Mouse (Mus musculus) brain, embryonic 18.5 days (tissue): ENCODE results near the gene Acvrl1.

Source experiments
- DNase-seq: peaks from one replicate; pipeline ENCODE4 v3.0.0-alpha.2; 2012; ENCODE audit warnings: low read depth, low spot score

Acvrl1 gene

DNA sequence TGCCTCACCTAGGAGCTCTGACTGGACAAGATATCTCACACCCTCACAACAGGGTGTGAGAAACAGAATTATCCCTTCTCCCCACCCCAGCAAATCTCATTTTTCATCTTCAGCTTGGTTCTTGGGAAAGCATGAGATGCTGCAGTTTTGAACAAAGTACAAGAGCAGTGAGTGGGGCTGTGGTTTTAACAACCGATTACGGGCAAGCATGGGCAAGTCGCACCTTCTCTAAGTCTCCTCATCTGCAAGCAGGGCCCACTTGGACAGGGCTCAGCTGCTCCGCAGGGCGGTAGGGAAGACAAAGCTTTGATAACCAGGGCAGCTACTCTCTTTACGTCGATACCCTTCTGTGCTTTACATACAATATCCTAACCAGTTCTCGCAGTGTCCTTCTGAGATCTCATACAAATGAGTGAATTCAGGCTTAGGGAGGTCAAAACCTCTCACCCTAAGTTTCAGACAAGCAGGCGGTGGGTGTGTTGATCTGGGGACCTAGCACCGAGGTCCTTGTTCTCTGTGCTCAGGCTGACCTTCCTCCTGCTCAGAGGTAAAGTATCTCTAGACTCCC, 42.2 kb downstream of the Acvrl1 start:
- no peak for DNase-seq

GRCm38 (mm10) chr15:101171272-101171671, 43.0 kb downstream of the Acvrl1 start:
- DNase-seq: no peak

GRCm38 (mm10) chr15:101172016-101172415, 43.7 kb downstream of the Acvrl1 start:
- DNase-seq: no peak

DNA sequence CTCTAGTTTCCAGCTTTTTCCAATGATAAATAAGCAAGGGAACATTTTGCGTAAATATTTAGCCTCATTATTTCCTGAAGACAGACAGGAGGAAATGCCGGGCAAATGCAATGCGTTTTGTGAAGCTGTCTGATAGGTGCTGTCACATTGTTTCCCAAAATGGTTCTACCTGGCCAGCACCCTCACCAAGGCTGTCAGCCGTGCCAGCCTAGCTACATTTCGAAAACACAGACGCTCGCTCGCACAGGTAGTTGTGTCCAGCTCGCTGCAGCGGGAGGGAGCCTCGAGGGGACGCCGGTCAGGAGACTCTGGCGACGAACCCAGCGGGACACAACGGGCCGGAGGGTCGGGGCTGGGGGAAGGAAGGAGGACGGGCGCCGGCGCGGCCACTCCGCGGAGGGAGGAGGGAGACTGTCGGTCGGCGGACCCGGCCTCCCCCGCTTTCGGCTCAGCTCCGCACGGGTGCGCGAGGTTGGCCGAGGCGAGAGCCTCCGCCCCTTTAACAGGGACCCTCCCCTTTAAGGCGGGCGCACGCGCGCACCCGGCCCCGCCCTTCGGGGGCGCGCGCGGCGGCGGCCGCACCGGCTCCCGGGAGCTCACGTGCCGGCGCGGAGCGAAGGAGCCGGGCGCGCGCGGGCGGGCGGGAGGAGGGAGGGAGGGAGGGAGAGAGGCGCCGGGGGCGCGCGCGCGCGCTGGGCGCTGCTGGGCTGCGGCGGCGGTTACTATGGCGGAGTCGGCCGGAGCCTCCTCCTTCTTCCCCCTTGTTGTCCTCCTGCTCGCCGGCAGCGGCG, 45.3 kb downstream of the Acvrl1 start, which contains the start of gene Acvr1b:
Gene Acvr1b, plus strand, starts transcription at position 647 of the 791 bp plus-strand sequence.
- peak; percentile 78 for DNase-seq

DNA sequence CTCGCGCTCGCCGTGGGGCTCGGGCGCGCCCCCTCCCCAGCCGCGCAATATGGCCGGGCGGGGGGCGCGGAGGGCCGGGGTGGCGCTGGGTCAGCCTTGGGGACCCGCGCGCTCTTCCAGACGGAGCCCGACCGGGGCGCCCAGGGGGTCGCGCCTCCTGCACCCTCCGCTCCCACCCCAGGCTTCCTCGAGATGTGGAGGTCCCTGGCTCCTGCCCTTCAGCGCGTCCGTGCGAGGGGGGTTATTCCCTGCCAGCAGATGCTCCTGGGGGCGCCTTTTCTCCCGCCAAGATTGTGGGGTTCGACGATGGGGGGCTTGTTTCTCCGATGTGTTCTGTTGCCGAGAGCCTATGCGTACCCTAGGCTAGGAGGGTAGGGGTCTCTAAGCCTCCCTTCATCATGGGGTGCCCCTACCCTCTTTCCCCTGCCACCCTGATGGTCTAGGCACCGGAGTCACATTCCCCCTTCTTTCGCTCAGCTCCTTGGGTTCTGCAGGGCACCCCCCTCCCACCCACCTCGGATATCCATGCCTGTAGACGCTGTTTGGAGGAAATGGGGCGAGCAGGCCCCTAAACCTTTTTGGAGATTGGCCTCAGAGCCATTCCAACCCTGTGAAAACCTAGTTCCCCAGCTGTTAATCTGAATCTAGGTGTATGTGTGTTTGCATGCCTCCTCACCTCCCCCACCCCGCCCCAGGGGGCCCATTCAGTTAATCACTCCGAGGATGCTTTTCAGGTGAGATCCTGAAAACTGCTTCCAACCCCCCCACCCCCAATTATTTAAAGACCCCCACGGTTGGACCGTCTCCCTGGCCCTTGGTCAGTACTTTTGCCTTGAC, 46.2 kb downstream of the Acvrl1 start:
- no peak for DNase-seq

- DNase-seq: no peak
Measured at GRCm38 (mm10) chr15:101175131-101175460, 46.8 kb downstream of the Acvrl1 start.

GRCm38 (mm10) chr15:101175613-101176283, 47.4 kb downstream of the Acvrl1 start:
- no peak for DNase-seq

- no peak for DNase-seq
Measured at GRCm38 (mm10) chr15:101176284-101176680, 48.0 kb downstream of the Acvrl1 start.

- no peak for DNase-seq
Measured at GRCm38 (mm10) chr15:101176795-101177691, 48.7 kb downstream of the Acvrl1 start.

DNA sequence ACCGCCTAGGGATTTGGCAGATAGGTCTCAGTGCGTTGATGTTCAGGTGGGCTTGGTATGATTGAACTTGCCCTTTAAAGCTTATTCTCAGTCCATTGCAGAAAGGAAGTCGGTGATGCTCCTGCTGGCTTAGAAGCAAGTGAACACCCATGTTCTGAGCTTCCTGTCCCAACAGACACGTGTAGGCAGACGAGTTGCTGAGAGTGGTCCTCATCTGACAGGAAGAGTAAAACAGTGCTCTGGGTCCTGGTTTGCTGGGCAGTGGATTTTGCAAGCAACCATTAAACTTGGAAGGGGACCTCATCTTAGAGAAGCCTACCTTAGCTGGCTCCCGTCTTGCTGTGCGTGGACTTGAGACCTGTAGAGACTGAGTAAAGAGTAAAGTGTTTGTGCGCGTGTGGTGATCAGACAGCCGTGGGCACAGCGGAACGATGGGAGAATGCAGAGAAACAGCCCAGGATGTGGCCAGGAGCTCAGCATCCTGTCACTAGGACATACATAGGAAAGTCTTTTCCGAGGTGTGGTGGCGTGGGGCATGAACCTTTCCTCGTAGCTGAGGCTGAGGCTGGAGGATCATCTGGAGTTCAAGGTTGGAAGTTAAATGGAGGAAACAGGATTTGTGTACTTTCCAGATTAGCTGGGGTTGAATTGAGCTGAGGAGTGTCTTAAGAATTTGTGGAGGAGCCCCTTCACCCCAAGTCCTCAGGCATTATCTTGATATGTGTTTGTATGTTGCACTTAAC, 52.2 kb downstream of the Acvrl1 start:
- DNase-seq: no peak

DNA sequence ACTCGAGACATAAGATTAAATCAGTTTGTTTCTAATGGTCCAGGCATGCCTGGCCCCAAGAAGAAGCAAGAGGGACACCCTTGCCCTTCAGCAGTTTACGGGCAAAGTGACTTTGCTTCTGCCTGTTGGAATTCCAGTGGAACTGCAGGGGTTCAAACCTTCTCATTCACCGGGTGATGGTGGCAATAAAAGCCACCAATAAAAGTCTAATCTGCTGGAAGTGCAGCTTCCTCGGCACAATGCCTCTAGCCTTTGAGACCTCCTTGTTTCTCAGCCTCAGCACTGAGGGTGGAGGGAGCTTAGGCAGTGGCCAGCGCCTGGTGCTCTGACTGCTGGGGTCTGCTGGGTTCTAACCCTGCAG, 52.8 kb downstream of the Acvrl1 start:
- DNase-seq: no peak

- DNase-seq: no peak
Measured at GRCm38 (mm10) chr15:101181500-101181899, 53.2 kb downstream of the Acvrl1 start.

DNA sequence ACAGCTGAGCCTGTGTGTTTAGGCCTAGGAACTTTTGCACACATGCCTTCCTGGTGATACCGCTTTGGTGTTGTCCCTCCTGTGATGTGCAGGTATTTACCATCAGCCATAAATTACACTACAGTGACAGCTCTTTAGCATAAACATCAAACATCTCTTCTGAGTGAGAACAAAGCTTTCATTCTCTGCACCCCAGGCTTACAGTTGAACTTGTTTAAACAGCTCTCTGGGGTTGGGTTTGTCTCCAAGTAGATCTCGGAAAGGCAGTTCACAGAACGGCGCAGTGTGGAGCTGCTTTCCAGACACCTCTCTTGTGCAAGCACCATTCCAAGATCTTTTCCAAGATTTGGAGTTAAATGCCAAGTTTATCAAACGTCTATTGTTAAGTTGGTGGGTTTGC, 54.4 kb downstream of the Acvrl1 start:
- no peak for DNase-seq

DNA sequence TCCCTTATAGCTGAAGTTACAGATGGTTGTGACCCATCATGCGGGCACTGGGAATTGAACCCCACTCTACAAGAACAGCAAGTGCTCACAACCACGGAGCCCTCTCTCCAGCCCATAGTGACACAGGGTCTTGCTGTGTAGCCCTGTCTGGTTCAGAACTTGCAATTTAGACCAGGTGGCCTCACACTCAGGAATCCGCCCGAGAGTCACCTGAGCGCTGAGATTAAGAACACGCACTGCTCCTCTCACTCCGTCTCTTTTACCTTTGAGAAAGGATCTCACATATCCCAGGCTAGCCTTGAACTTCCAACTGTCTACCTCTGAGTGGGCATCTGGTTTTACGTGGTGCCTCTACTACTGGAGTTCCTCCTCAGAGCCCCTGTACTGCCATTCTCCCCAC, 56.0 kb downstream of the Acvrl1 start:
- no peak for DNase-seq

DNA sequence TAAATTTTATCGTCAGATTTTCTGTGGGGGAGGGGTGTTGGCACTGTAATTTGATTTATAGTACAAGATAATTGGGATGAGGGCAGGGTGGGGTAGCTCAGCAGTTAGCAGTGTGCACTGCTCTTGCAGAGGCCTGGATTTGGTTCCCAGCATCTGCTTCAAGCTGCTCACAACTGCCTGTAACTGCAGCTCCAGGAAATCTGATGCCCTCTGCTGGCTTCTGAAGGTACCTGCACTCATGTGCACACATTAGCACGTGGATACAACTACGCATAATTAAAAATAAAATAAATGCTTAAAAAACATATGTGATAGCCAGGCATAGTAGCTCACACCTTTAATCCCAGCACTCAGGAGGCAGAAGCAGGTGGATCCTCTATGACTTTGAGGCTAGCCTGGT, 57.2 kb downstream of the Acvrl1 start:
- DNase-seq: no peak

DNA sequence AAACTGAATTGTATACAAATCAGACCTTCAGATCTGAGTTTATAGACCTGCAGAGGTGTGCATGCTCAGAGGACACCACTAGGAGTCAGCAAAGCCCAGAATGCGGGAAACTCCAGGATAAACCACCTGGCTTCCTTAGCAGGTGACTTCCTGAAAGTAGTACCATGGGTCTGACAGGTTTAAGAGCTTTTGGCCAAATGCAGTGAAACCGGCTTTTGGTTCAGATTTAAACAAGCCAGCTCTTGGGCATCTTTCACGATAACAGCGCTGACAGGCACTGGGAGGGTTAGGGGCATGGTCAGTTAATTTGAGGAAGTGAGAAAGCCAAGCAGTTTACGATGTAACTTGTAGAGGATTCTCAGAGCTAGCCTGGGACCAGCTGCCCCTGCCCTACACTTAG, 59.6 kb downstream of the Acvrl1 start:
- no peak for DNase-seq

DNA sequence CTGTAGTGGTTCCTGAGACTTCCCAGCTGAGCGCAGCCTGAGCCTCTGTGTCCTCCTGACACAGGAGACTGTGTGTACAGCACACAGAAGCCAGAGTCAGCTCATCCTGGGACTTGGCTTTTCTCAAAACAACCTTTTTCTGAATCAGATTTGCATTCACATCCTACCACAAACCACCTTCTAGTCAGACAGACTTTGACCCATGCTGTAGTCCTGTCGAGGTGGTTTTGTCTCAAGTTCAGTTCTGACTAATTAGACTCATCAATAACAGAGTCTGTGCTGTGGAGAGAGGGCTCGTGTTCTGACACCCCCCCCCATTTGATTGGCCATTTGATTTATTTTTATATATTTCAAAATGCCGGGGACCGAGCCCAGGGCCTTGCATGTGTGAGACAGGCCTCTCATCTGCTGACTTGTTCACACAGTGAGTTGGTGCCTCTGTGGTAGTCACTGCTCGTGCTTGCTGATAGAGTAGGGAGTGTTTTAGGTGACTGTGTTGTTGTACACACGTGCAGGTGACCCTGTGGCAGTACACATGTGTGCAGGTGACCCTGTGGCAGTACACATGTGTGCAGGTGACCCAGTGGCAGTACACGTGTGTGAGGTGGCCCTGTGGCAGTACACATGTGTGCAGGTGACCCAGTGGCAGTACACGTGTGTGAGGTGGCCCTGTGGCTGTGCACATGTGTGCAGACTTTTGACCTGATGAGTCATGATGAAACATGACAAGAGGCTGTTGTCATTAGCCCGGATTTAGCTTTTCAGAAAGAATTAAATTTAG, 61.8 kb downstream of the Acvrl1 start:
- DNase-seq: no peak

DNA sequence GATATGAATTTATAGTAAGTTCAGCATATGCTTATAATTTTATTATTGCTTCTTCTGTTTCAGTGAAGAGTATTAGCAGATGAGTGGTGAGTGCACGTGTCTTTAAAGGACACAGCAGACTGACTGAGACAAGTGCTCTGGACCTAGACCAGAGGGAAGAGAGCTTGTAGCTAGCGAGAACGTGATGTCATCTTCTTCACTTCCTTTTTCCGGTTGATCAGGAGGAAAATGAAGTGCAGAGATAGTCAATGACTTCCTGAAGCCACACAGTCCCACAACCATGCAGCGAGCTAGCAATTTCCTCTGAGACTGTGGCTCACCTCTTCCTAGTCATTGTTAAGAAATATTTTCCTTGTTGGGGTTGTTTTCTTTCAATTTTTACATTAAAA, 62.4 kb downstream of the Acvrl1 start:
- DNase-seq: no peak

GRCm38 (mm10) chr15:101191459-101192259, 63.3 kb downstream of the Acvrl1 start:
- no peak for DNase-seq
